Mouse (Mus musculus) T-cell, adult 66 days (primary cell): ENCODE measurements around the gene Gpha2. TPM values are rescaled to one million over a fixed set of nuclear protein-coding genes. Genes with fewer than 3 reads are reported as not detected.

Source experiments
- total RNA-seq, 2 experiments: library from RNA; stranded (reverse); gene quantifications; 3 replicates in 1 of 2; 4 replicates in 1 of 2; pipeline ENCODE4 v1.2.4; 2023

The Gpha2 gene
- total RNA-seq = not detected

DNA sequence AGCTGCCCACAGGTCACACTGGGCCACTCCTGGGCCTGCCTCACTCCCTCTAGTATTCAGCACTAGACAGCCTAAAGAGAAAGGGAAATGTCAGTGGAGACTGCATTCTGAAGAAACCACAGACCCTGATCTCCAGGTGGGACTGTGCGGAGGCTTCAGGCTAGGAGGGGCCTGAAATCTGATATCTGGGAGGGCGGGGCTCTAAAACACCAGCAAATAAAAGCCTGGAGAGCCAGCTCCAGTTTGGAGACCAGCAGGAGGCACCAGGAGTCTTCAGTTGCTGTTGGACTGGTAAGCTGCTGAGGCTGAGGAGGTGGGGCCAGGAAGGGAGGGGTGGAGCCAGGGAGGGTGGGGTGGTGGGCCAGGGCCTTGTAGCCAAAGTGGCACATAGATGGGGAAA lies at the start of gene Gpha2:
Gpha2 (plus strand) TSS at position 246 of the 400 bp plus-strand sequence.

DNA sequence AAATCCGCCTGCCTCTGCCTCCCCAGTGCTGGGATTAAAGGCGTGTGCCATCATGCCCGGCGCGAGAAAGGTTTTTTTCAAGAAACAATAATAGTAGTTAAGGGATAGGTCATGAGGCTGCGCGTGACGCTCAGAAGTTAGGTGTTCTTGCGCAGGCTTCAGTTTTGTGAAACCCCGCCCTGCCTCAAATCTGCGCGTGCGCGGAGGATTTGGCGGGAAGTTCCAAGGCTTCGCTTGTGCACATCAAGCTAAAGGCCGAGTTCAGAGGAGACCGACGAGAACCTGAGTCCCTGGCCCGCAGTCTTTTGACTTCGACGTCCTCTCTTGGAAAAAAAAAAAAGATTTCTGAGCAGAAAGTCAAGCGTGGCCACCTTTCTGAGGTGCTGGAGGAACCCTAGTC lies 42.0 kb upstream of the Gpha2 start, which contains the start of gene Majin:
Majin (plus strand) TSS at position 258 of the 400 bp plus-strand sequence.

GRCm38 (mm10) chr19:6235084-6236052 lies 9.2 kb downstream of the Gpha2 start, which contains the start of gene Ppp2r5b:
TSS of gene Ppp2r5b (minus strand) at chr19:6235872.

GRCm38 (mm10) chr19:6241274-6242107 lies 15.3 kb downstream of the Gpha2 start, which contains the start of gene Atg2a:
TSS of gene Atg2a (plus strand) at chr19:6241668.

DNA sequence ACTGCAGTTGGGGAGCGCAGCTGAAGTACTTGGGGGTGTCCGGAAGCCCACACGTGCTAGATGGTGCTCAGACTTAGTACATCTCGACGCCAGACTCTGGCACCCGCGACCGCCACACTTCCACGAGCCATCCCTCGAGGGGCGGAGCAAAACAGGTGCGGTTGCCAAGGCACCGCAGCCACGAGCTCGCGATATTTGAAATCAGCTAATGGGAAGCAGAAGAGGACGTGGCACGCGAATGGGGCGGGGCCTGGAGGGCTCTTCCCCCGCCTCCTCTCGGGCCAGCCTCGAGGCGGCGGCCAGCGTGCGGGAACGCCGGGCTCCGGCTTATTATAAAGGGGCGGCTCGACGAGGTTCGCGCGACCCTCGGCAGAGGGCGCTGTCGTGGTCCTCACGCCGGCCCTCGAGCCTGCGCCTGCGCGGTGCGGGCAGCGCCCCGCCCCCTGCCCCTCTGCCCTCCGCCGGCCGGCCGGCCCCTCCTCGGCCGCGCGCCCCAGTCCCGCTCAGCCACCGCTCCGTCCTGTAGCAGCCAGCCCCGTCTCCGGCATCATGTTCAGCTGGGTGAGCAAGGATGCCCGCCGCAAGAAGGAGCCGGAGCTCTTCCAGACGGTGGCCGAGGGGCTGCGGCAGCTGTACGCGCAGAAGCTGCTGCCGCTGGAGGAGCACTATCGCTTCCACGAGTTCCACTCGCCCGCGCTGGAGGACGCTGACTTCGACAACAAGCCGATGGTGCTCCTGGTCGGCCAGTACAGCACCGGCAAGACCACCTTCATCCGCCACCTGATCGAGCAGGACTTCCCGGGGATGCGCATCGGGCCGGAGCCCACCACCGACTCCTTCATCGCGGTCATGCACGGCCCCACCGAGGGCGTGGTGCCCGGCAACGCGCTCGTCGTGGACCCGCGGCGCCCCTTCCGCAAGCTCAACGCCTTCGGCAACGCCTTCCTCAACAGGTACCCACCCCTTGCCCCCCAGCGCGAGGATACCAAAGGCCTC lies 50.5 kb downstream of the Gpha2 start, which contains the start of gene Ehd1:
Ehd1 (plus strand) TSS at position 300 of the 996 bp plus-strand sequence.

Other genes with a start within 250 kb of the Gpha2 start
- gene Slc22a20, start 240.2 kb upstream of the Gpha2 start, total RNA-seq = not detected
- 100 to 1,000 TPM; 165 to 174 TPM for gene Capn1, start 210.5 kb upstream of the Gpha2 start, total RNA-seq
- 10 to 100 TPM; 49.9 to 56.0 TPM for gene Syvn1, start 179.8 kb upstream of the Gpha2 start, total RNA-seq
- 10 to 100 TPM; 21.7 to 31.5 TPM for gene Mrpl49, start 168.6 kb upstream of the Gpha2 start, total RNA-seq
- gene Fau, start 168.5 kb upstream of the Gpha2 start, total RNA-seq = 1,000 to 10,000 TPM; 3,055 to 3,156 TPM
- 10 to 100 TPM; 16.1 to 20.1 TPM for gene Znhit2, start 165.2 kb upstream of the Gpha2 start, total RNA-seq
- gene Tm7sf2, start 158.0 kb upstream of the Gpha2 start, total RNA-seq = 10 to 100 TPM; 18.7 to 20.5 TPM
- 100 to 1,000 TPM; 107 to 113 TPM for gene Vps51, start 149.1 kb upstream of the Gpha2 start, total RNA-seq
- not detected for gene Tmem262, start 146.3 kb upstream of the Gpha2 start, total RNA-seq
- gene Gm28374, start 144.1 kb upstream of the Gpha2 start, total RNA-seq = not detected
- gene Zfpl1, start 141.4 kb upstream of the Gpha2 start, total RNA-seq = 10 to 100 TPM; 56.5 to 63.3 TPM
- 1 to 10 TPM; 1.7 to 3.6 TPM for gene Cdca5, start 141.4 kb upstream of the Gpha2 start, total RNA-seq
- gene AC131692.1, start 132.0 kb upstream of the Gpha2 start, total RNA-seq = not detected
- gene Naaladl1, start 120.6 kb upstream of the Gpha2 start, total RNA-seq = not detected
- 10 to 100 TPM; 10.7 to 14.0 TPM for gene Sac3d1, start 107.7 kb upstream of the Gpha2 start, total RNA-seq
- 10 to 100 TPM; 33.6 to 39.4 TPM for gene Snx15, start 98.1 kb upstream of the Gpha2 start, total RNA-seq
- gene Batf2, start 85.4 kb upstream of the Gpha2 start, total RNA-seq = under 1 TPM in 1 of 2 experiments, not detected in 1; 0.95 TPM
- gene Arl2, start 84.8 kb upstream of the Gpha2 start, total RNA-seq = 10 to 100 TPM; 24.3 to 25.9 TPM
- gene Majin, start 42.0 kb upstream of the Gpha2 start, total RNA-seq = not detected
- 10 to 100 TPM; 20.3 to 31.1 TPM for gene Ppp2r5b, start 9.5 kb downstream of the Gpha2 start, total RNA-seq
- gene Atg2a, start 15.3 kb downstream of the Gpha2 start, total RNA-seq = 100 to 1,000 TPM; 171 to 195 TPM
- gene Ehd1, start 50.3 kb downstream of the Gpha2 start, total RNA-seq = 10 to 100 TPM; 40.0 to 48.7 TPM
- 1 to 10 TPM; 5.8 to 7.4 TPM for gene Cdc42bpg, start 80.1 kb downstream of the Gpha2 start, total RNA-seq
- gene Men1, start 108.6 kb downstream of the Gpha2 start, total RNA-seq = 10 to 100 TPM; 39.7 to 51.0 TPM
- 100 to 1,000 TPM; 548 to 585 TPM for gene Map4k2, start 114.8 kb downstream of the Gpha2 start, total RNA-seq
- 1,000 to 10,000 TPM in 1 of 2 experiments, 100 to 1,000 TPM in 1; 947 to 1,030 TPM for gene Sf1, start 137.3 kb downstream of the Gpha2 start, total RNA-seq
- gene Pygm, start 158.0 kb downstream of the Gpha2 start, total RNA-seq = 10 to 100 TPM; 21.7 to 40.8 TPM
- gene Rasgrp2, start 173.0 kb downstream of the Gpha2 start, total RNA-seq = 100 to 1,000 TPM; 784 to 789 TPM
- under 1 TPM; 0.15 to 0.55 TPM for gene Nrxn2, start 192.4 kb downstream of the Gpha2 start, total RNA-seq